Mouse (Mus musculus) small intestine, adult 2 months (tissue): Measurements from ENCODE around the gene Cluh.

Experiments
- CTCF ChIP-seq: fragments of 200-500 bp; IDR thresholded peaks from 2 replicates; pipeline ENCODE4 v1.5.1; 2012; ENCODE audit warnings: low read depth, mild to moderate bottlenecking, control low read depth, inconsistent platforms, low read length, moderate library complexity, mixed read lengths; ENCODE audit not compliant: insufficient replicate concordance, insufficient read length; ENCODE audit errors: extremely low read depth
- POLR2A ChIP-seq: fragments of 200-500 bp; IDR thresholded peaks from 2 replicates; pipeline ENCODE4 v1.6.1; 2012; ENCODE audit warnings: low read depth, mild to moderate bottlenecking, control low read depth, inconsistent platforms, low read length, moderate library complexity

- no peak for TF ChIP-seq CTCF
- no peak for TF ChIP-seq POLR2A
Measured at GRCm38 (mm10) chr11:74666776-74667581, 17.7 kb downstream of the Cluh start.
